Mouse (Mus musculus) liver, adult 2 months (tissue): ENCODE measurements at regions not wholly inside any gene's neighbourhood (a gene's known extent, or its start where the extent isn't known, plus 50 kb on each side); places are given as distances from the start of the nearest gene placed in this dataset.

ENCODE experiments used
- DNase-seq: peaks from one replicate; pipeline ENCODE4 v3.0.0-alpha.2; 2011; ENCODE audit warnings: low read depth, low spot score; ENCODE audit errors: extremely low read depth
- H3K27ac ChIP-seq: fragments of 200-500 bp; replicated peaks from 2 replicates; pipeline ENCODE4 v1.5.1; 2012; ENCODE audit warnings: low read depth, mild to moderate bottlenecking, control low read depth, inconsistent platforms, low read length; ENCODE audit not compliant: insufficient read depth
- H3K27me3 ChIP-seq: fragments of 200-500 bp; 2 replicates; pipeline ENCODE4 v1.6.1; 2012; ENCODE audit warnings: mild to moderate bottlenecking, moderate library complexity, low read length, inconsistent platforms; ENCODE audit not compliant: control insufficient read depth, insufficient read depth
- H3K36me3 ChIP-seq: fragments of 200-500 bp; 2 replicates; pipeline ENCODE4 v1.6.1; 2012; ENCODE audit warnings: low read length, inconsistent platforms; ENCODE audit not compliant: control insufficient read depth, insufficient read depth
- H3K4me1 ChIP-seq: fragments of 200-500 bp; 2 replicates; pipeline ENCODE4 v1.6.1; 2011; ENCODE audit warnings: low read length; ENCODE audit not compliant: control insufficient read depth, insufficient read depth
- H3K4me3 ChIP-seq: fragments of 200-500 bp; 2 replicates; pipeline ENCODE4 v1.5.1; 2011; ENCODE audit warnings: low read depth, mild to moderate bottlenecking, control low read depth, low read length, moderate library complexity; ENCODE audit not compliant: insufficient read depth
- H3K79me2 ChIP-seq: fragments of 200-500 bp; 2 replicates; pipeline ENCODE4 v1.6.1; 2012; ENCODE audit warnings: inconsistent platforms, mild to moderate bottlenecking, low read length, moderate library complexity; ENCODE audit not compliant: control insufficient read depth, insufficient read depth
- H3K9ac ChIP-seq: fragments of 200-500 bp; 2 replicates; pipeline ENCODE4 v1.6.1; 2012; ENCODE audit warnings: low read depth, mild to moderate bottlenecking, control low read depth, inconsistent platforms, low read length
- CTCF ChIP-seq: fragments of 200-500 bp; IDR thresholded peaks from 2 replicates; pipeline ENCODE4 v1.5.1; 2011; ENCODE audit warnings: low read depth, low read length, control low read depth
- POLR2A ChIP-seq: fragments of 200-500 bp; IDR thresholded peaks from 2 replicates; pipeline ENCODE4 v1.6.1; 2011; ENCODE audit warnings: low read length, control low read depth; ENCODE audit not compliant: insufficient read depth; ENCODE audit errors: extremely low read depth
- WGBS: fragments of 180-500 bp; shearing (Covaris S2); methylation state at CpG from one replicate; pipeline ENCODE4 v1.1.7; 2018; 5-methylcytosine and 5-hydroxymethylcytosine counted together

DNA sequence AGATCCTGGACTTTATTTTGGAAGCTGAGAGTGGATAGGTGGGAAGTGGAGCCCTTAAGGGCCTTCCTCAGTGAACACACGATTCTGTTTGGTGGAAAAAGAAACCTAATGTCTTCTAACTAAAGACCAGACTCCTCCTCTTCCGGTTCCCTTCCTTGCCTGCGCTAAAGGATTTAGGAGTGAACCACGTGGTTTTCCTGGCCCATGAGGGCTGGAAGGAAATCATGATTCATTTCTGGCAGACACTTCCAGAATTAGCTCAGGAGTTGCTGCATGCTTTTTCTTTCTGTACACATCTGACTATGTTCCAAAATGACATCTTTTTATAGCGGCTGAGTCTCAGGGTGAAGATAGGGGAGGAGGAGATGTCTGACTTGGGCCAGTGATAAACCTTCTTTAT lies 109.8 kb downstream of the Drd1 start:
- peak; percentile 0 for DNase-seq
- no peak overlapping the region for H3K27ac ChIP-seq

DNA sequence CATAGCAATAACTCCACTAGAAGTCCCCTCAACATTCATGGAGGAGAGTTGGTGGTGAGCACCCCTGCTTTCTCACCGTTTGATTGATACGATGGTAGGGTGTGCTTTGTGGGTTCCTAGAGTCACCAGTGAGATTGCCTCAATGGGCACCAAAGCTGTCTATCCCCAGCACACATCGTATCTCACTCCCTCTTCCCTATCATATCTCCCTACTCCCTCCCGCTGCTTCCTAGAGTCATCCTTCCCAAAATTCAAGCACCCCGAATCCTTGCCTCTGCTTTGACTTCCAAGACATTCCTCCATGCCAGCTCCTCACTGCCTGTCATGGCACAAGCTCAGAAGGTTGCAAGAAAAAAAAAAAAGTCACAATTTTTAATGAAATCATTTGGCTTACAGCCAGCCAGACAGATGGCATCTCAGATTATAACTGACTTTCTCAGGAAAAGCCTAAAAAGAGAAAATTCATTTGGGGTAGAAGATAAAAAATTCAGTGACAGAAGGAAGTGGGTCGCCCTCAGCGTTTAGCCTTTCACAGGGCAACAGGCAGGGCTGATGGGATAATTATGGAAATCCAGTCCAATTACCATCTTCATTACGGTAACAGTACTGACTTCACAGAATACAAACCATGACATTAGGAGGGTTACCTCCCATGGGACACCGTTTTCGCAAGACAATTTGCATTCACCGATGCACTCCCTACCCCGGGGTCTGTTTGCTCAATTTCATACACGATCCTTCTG lies 114.3 kb downstream of the Drd1 start:
- Histone ChIP-seq H3K4me3 (no peak overlapping the region), H3K4me1 (no peaks in the 10 kb centered on the region), H3K9ac (no peak overlapping the region), H3K36me3 (no peaks in the 10 kb centered on the region), H3K27ac (no peak overlapping the region), H3K27me3 (no peaks in the 10 kb centered on the region), H3K79me2 (no peaks in the 10 kb centered on the region)
- TF ChIP-seq POLR2A (no peak), CTCF (no peak)
- 90% methylated on average over 13 of the region's 13 CpGs for WGBS
- no peak for DNase-seq

More for the DNA sequence above, 109.8 kb downstream of the Drd1 start:
- Histone ChIP-seq H3K27me3 (no peaks in the 10 kb centered on the region), H3K36me3 (no peaks in the 10 kb centered on the region), H3K4me1 (no peaks in the 10 kb centered on the region), H3K9ac (no peak overlapping the region), H3K79me2 (no peaks in the 10 kb centered on the region), H3K4me3 (no peak overlapping the region)
- WGBS: 52% methylated on average over 5 of the region's 5 CpGs
- TF ChIP-seq CTCF (no peak), POLR2A (no peak)

- TF ChIP-seq CTCF (no peak), POLR2A (no peak)
- WGBS: 90% methylated on average over 14 of the region's 14 CpGs
- no peaks in the 10 kb centered on the region for H3K36me3 ChIP-seq
- no peak overlapping the region for H3K9ac ChIP-seq
- DNase-seq: no peak
- no peaks in the 10 kb centered on the region for H3K4me1 ChIP-seq
- no peaks in the 10 kb centered on the region for H3K79me2 ChIP-seq
- H3K27ac ChIP-seq: no peak overlapping the region
- no peaks in the 10 kb centered on the region for H3K27me3 ChIP-seq
- no peak overlapping the region for H3K4me3 ChIP-seq
Measured at GRCm38 (mm10) chr13:53935174-53935699, 120.3 kb downstream of the Drd1 start.

DNA sequence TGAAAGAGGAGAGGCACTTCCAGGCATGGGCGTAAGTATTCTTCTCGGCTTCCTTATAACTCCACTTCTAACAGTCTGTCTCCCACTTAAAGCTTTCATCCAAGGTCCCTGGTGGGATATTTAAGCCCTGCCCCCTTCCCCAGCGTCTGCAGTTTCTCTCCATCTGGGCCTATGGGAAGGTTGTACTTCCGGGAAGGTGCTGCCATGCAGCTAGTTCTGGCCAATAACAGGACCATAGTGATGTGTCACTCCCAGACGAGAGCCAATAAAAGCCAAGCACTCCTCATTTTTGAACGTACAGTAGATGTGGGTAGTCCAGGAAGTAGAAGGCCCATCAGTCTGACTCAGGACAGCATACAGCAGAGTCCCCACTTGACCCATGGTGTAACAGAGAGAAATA lies 121.0 kb downstream of the Drd1 start:
- DNase-seq: no peak
- no peak overlapping the region for H3K4me3 ChIP-seq
- H3K27me3 ChIP-seq: no peaks in the 10 kb centered on the region
- TF ChIP-seq POLR2A (no peak), CTCF (no peak)
- no peaks in the 10 kb centered on the region for H3K79me2 ChIP-seq
- H3K27ac ChIP-seq: no peak overlapping the region
- 81% methylated on average over 6 of the region's 6 CpGs for WGBS
- H3K36me3 ChIP-seq: no peaks in the 10 kb centered on the region
- H3K4me1 ChIP-seq: no peaks in the 10 kb centered on the region
- H3K9ac ChIP-seq: no peak overlapping the region

DNA sequence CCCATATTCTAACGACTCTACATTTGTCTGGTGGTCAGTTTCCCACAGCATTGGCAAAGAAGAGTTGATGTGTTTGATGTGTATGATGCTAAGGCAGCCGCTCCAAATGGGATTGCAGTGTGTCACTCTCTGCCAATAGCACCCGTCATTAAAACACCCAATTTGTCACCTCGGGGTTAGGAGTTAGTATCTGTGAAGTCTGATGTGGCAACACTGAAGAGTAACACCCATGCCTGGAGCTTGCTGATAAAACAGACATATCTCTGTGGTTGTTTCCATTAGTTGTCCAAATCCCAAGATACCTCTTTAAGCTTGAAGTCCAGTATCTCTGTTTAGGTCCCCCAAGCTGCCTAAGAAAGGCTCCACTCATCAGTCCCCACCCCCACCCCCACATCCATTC lies 129.4 kb downstream of the Drd1 start:
- no peaks in the 10 kb centered on the region for H3K4me1 ChIP-seq
- no peak for TF ChIP-seq CTCF
- TF ChIP-seq POLR2A: no peak
- H3K4me3 ChIP-seq: no peak overlapping the region
- DNase-seq: no peak
- H3K9ac ChIP-seq: no peak overlapping the region
- WGBS: 85% methylated on average over 4 of the region's 4 CpGs
- H3K27me3 ChIP-seq: no peaks in the 10 kb centered on the region
- H3K27ac ChIP-seq: no peak overlapping the region
- H3K36me3 ChIP-seq: no peaks in the 10 kb centered on the region
- H3K79me2 ChIP-seq: no peaks in the 10 kb centered on the region

DNA sequence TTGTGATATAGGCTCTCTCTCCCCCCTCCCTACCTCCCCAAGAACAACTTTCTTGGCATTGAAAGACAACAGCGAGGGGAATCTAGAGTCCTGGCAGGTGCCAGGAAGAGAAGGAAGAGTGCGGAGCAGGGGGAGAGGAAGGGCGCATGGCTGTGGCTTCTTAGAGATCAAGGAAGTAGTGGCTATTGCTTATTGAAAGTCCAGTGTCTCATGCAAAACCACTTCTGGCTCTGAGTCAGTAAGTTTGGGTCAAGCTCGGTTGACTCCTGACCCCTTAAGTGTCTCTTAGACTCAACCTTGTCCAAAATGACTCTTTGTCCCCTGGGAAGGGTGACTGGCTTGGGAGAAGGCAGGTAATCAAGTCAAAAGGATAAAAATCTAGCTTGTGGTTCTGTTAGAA lies 131.1 kb downstream of the Drd1 start:
- Histone ChIP-seq H3K36me3 (no peaks in the 10 kb centered on the region), H3K27me3 (no peaks in the 10 kb centered on the region), H3K4me3 (no peak overlapping the region), H3K9ac (no peak overlapping the region), H3K4me1 (no peaks in the 10 kb centered on the region), H3K79me2 (no peaks in the 10 kb centered on the region), H3K27ac (no peak overlapping the region)
- DNase-seq: no peak
- no peak for TF ChIP-seq CTCF
- TF ChIP-seq POLR2A: no peak
- 82% methylated on average over 4 of the region's 4 CpGs for WGBS
